Mouse (Mus musculus) heart, embryonic 14.5 days (tissue): ENCODE measurements around the gene Wdr82. TPM values are rescaled to one million over a fixed set of nuclear protein-coding genes. Genes with fewer than 3 reads are reported as not detected.
A peak's percentile ranks its signal among the peaks of the same experiment; 100 is the strongest.

Source experiments
- ATAC-seq: fragments of 200-750 bp; cut with Nextera tagmentation; 2 replicates; pipeline ENCODE4 v1.8.0; 2017; ENCODE audit warnings: low read depth, moderate TSS enrichment; ENCODE audit not compliant: insufficient number of reproducible peaks, insufficient read depth, low FRiP score
- H3K27ac ChIP-seq, 2 experiments: fragments of 200-500 bp in 1 of 2; fragments of 300-500 bp in 1 of 2; sonication (generic) in 1 of 2; replicated peaks in 1 of 2; 2 replicates each; pipeline ENCODE4 v1.5.1; 2012 to 2014; ENCODE audit warnings: low read depth in 2 of 2, low read length in 2 of 2, control low read depth in 1 of 2, mild to moderate bottlenecking in 1 of 2, mixed read lengths in 1 of 2; ENCODE audit not compliant: control insufficient read depth in 1 of 2, insufficient read depth in 1 of 2
- H3K27me3 ChIP-seq: fragments of 300-500 bp; sonication (generic); 2 replicates; pipeline ENCODE4 v1.6.1; 2014; ENCODE audit warnings: mild to moderate bottlenecking, low read length, control low read depth; ENCODE audit not compliant: control insufficient read depth, insufficient read depth
- H3K36me3 ChIP-seq: fragments of 300-500 bp; sonication (generic); 2 replicates; pipeline ENCODE4 v1.6.1; 2014; ENCODE audit warnings: mild to moderate bottlenecking, control low read depth, low read length, mixed read lengths; ENCODE audit not compliant: control insufficient read depth, insufficient read depth
- H3K4me1 ChIP-seq, 2 experiments: fragments of 200-500 bp in 1 of 2; fragments of 300-500 bp in 1 of 2; sonication (generic) in 1 of 2; 2 replicates each; pipeline ENCODE4 v1.6.1; 2012 to 2014; ENCODE audit warnings: low read length in 2 of 2, control low read depth in 1 of 2, mixed read lengths in 1 of 2; ENCODE audit not compliant: control insufficient read depth in 2 of 2, insufficient read depth in 2 of 2
- H3K4me2 ChIP-seq: fragments of 300-500 bp; sonication (generic); 2 replicates; pipeline ENCODE4 v1.6.1; 2014; ENCODE audit warnings: mild to moderate bottlenecking, low read length
- H3K4me3 ChIP-seq, 2 experiments: fragments of 200-500 bp in 1 of 2; fragments of 300-500 bp in 1 of 2; sonication (generic) in 1 of 2; 2 replicates each; pipeline ENCODE4 v1.5.1; 2012 to 2014; ENCODE audit warnings: low read length in 2 of 2, mild to moderate bottlenecking in 2 of 2, control low read depth in 1 of 2, low read depth in 1 of 2, moderate library complexity in 1 of 2; ENCODE audit not compliant: control insufficient read depth in 1 of 2, insufficient read depth in 1 of 2
- H3K9ac ChIP-seq: fragments of 300-500 bp; sonication (generic); 2 replicates; pipeline ENCODE4 v1.6.1; 2014; ENCODE audit warnings: mild to moderate bottlenecking, low read length
- H3K9me3 ChIP-seq: fragments of 300-500 bp; sonication (generic); 2 replicates; pipeline ENCODE4 v1.6.1; 2016; ENCODE audit warnings: low read length, control low read depth; ENCODE audit not compliant: control insufficient read depth
- WGBS: fragments of 180-500 bp; shearing (Covaris S2); extraction: QIAGEN DNeasy Blood & Tissue Kit; methylation state at CpG from one replicate; pipeline ENCODE4 v1.1.7; 2014; 5-methylcytosine and 5-hydroxymethylcytosine counted together
- polyA plus RNA-seq: library from polyadenylated mRNA; unstranded; fragments of >200 nt; fragmentation: Nextera tagmentation; extraction: Ambion mirVana; gene quantifications from 2 replicates; pipeline ENCODE4 v1.2.1, GENCODE M21; 2014

Wdr82 gene
- polyA plus RNA-seq, 1 experiment from 2014 or later: 22.6 TPM

DNA sequence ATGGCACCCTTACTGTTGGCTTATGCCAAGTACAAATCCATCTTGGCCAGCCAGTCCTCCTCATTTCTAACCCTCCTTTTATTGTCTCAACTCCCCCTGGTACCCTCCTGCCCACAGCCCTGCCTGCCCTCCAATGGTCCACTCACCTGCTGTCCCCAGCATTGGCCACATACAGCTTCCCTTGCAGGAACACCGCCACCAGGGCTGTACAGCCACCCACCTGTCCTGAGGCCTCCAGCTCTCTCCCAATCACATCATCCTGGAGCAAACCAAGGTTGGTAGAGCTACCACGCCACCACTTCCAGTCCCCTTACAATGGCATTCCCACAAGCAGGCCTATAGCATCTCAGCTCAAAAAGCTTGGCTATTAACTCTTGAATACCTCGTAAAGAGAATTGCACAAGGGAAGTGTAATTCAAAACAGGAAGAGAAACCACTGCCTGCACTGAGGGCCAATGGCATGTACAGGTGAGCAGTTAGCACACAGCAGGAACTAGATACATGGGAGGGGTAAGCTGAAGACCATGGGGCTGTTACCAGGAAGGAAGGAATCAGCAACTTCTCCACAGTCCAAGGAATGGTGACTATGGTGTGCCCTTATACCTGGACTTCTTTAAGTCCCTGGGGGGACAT, 26.5 kb downstream of the Wdr82 start:
- no peak for ATAC-seq
- H3K27ac ChIP-seq: no peak overlapping the region
- no peak overlapping the region for H3K4me3 ChIP-seq
- no peaks in the 10 kb centered on the region for H3K27me3 ChIP-seq
- peaks cover 43% of the 10 kb centered on the region for H3K36me3 ChIP-seq
- no peaks in the 10 kb centered on the region for H3K9me3 ChIP-seq
- 95% methylated on average over 3 of the region's 3 CpGs for WGBS
- no peak overlapping the region for H3K9ac ChIP-seq
- H3K4me1 ChIP-seq: peaks cover 8 to 11% of the 10 kb centered on the region in 2 experiments
- H3K4me2 ChIP-seq: no peak overlapping the region

DNA sequence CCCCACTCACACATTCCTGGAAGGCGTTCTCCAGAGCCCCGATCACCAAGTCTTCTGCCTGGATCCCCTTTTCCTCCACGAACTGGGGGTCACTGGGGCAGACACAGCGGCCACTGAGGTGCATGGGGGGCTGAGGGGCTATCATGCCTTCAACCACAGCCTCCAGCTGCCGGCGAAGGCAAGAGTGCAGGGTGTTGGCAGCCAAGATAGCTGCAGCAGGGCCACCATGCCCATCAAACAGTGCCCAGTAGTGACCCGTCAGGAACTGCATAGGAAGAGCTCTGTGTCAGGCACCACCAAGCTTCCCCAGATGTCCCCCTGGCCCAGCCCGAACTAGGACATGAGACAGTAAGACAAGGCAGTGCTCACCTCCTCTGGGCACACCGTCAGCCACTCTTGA, 27.0 kb downstream of the Wdr82 start:
- no peaks in the 10 kb centered on the region for H3K27me3 ChIP-seq
- H3K4me3 ChIP-seq: no peak overlapping the region
- H3K4me2 ChIP-seq: no peak overlapping the region
- no peaks in the 10 kb centered on the region for H3K9me3 ChIP-seq
- no peak overlapping the region for H3K27ac ChIP-seq
- H3K4me1 ChIP-seq: peaks cover 8 to 14% of the 10 kb centered on the region in 2 experiments
- ATAC-seq: no peak
- peaks cover 38% of the 10 kb centered on the region for H3K36me3 ChIP-seq
- 93% methylated on average over 9 of the region's 9 CpGs for WGBS
- H3K9ac ChIP-seq: no peak overlapping the region

DNA sequence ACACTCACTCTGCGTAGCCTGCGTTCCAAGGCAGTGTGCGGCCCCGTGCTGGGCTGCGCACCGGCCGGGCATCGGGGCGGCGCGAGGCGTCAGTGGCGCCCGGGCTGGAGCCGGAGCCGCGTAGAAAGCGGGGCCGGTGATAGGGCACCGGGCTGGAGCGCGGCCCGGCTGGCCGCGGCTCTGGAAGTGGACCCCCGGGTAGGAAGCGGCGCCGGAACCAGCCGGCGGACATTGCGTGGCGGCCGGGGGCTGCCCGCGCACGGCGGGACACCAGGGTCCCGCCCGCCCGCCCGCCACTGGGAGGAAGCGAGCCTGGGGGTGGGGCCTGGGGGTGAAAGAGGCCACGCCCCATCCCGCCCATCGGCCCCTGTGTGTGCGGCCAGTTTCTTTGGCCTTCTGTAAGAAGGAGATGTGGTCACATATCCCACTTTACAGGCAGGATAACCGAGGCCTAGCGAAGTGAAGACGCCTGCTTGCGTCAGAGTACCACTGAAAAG, 28.3 kb downstream of the Wdr82 start:
- Histone ChIP-seq H3K9me3 (no peaks in the 10 kb centered on the region), H3K4me2 (peak overlapping the region; percentile 64), H3K27ac (peak overlapping the region; percentile 31 to 48; a peak in 3 of 4 replicates), H3K4me3 (peak overlapping the region; percentile 60 to 78), H3K36me3 (peaks cover 27% of the 10 kb centered on the region), H3K9ac (peak overlapping the region; percentile 70), H3K4me1 (peaks cover 12 to 21% of the 10 kb centered on the region in 2 experiments), H3K27me3 (no peaks in the 10 kb centered on the region)
- ATAC-seq: peak; percentile 65
- WGBS: under 1% methylated on average over 40 of the region's 51 CpGs

DNA sequence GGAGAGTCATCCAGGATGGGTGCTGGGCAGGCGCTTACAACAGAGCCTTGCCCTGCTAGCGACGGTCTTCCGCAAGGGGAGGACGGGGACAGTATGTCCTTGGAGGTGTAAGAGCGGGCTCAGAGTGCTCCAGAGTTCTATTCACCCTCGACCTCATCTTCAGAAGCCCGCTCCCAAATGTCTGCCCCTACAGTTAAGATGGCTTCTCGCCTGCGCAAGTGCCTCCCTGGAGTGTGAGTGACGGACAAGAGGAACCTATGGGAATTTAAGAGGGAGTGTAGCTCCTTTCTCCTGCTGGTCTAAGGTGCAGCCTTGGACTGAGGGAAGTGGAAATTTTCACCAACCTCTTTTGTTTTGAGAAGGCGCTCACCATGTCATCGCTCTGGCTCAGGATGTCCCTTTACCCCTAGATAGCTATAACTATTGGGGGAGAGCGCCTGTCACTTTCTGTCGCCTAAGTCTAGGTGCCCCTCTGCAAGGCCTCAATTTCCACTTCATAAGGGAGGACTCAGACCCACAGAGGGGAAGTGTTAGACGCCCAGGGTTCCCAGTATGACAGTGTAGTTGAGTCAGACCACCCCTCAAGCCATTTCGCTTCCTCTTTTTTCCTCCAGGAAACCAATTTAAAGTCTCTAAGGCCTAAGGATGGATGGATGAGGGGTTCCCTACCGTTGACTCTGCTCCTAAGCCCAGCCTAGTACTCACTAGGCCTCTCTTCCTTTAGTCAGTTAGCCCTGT, 29.0 kb downstream of the Wdr82 start, which contains the start of gene Ppm1m:
Gene Ppm1m, minus strand, starts transcription at position 212 of the 738 bp plus-strand sequence.
- WGBS: 42% methylated on average over 18 of the region's 18 CpGs

DNA sequence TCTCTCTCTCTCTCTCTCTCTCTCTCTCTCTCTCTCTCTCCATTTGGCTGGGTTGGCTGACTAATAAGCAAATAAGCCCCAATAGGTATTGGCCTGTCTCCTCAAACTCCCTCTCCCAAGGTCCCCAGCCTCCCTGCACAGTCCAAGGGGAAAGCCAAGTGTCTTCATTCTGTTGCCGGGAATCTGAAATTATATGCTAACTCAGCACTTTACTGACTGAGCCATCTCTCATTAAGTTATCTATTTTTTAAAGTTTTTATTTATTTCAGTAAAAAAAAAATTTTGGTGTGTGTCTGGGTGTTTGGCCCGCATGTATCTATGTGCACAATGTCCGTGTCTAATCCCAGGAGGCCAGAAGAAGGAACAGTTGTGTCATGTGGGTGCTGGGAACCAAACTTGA, 31.2 kb downstream of the Wdr82 start:
- Histone ChIP-seq H3K27ac (no peak overlapping the region), H3K4me3 (no peak overlapping the region), H3K27me3 (no peaks in the 10 kb centered on the region), H3K36me3 (peaks cover 4% of the 10 kb centered on the region; the same call in 1 of the 2 replicates), H3K4me1 (peaks cover 29 to 44% of the 10 kb centered on the region in 2 experiments), H3K4me2 (peak overlapping the region; percentile 68), H3K9me3 (no peaks in the 10 kb centered on the region), H3K9ac (no peak overlapping the region)
- no peak for ATAC-seq
- 85% methylated on average over 3 of the region's 3 CpGs for WGBS

More for the DNA sequence above, 29.0 kb downstream of the Wdr82 start, which contains the start of gene Ppm1m:
- no peaks in the 10 kb centered on the region for H3K9me3 ChIP-seq
- H3K9ac ChIP-seq: peak within 1 kb of the TSS; percentile 70
- peaks cover 22% of the 10 kb centered on the region for H3K36me3 ChIP-seq
- H3K4me3 ChIP-seq: peak within 1 kb of the TSS; percentile 60 to 78
- ATAC-seq: no peak
- H3K4me1 ChIP-seq: peaks cover 17 to 27% of the 10 kb centered on the region in 2 experiments
- H3K27me3 ChIP-seq: no peaks in the 10 kb centered on the region
- peak within 1 kb of the TSS; percentile 31 to 48; a peak in 3 of 4 replicates for H3K27ac ChIP-seq
- peak within 1 kb of the TSS; percentile 64 for H3K4me2 ChIP-seq

DNA sequence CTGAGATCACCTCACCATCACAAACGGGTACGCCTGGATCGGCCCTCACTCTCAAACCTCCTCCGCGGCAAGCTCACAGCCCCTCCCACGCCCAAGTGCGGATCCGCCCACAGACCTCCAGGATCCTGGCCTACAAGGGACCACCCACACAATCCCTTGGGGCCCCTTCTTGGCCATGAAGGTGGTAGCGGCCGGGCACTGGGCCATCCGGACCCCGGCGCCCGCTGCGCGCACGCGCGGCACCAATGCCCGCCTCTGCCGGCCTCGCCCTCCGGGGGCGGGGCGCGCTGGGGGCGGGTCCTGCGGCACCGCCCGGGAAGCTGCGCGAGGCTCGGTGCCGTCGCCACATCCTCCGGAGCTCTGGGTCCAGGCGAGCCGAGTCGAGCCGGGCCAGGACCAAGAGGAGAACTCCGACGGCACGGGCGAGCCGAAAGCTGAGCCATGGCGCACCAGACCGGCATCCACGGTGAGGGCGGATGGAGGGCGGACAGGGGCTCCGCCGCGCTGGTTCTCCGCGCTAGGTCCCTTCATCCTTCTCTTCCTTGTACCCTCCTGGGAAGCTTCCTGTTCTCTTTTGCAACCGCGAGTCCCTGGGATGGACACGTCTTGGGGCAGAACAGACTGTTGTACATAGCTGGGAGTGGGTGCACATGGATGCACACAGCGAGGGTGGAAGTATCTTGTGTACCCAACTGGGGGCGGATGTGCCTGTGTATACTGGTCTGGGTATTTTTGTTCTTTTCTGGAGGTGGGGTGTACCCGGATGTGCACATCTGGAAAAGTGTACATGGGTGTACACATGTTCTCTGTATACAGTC, 32.3 kb downstream of the Wdr82 start, which contains the start of gene Twf2:
Gene Twf2, plus strand, starts transcription at position 290 of the 818 bp plus-strand sequence.
- peak within 1 kb of the TSS; percentile 86 for H3K9ac ChIP-seq
- peak; percentile 82 for ATAC-seq
- H3K27ac ChIP-seq: peak within 1 kb of the TSS; percentile 43 to 81
- under 1% methylated on average over 57 of the region's 61 CpGs for WGBS
- no peaks in the 10 kb centered on the region for H3K27me3 ChIP-seq
- no peaks in the 10 kb centered on the region for H3K9me3 ChIP-seq
- H3K4me1 ChIP-seq: peaks cover 30 to 47% of the 10 kb centered on the region in 2 experiments
- H3K36me3 ChIP-seq: peaks cover 7% of the 10 kb centered on the region
- peak within 1 kb of the TSS; percentile 73 to 76 for H3K4me3 ChIP-seq
- peak within 1 kb of the TSS; percentile 68 for H3K4me2 ChIP-seq
